Mouse (Mus musculus) neural tube, embryonic 11.5 days (tissue): Measurements from ENCODE around the gene Bmt2. TPM values are rescaled to one million over a fixed set of nuclear protein-coding genes. Genes with fewer than 3 reads are reported as not detected.

Source experiments
- ATAC-seq: fragments of 200-750 bp; cut with Nextera tagmentation; 2 replicates; pipeline ENCODE4 v1.8.0; 2017; ENCODE audit warnings: moderate number of reproducible peaks, mild to moderate bottlenecking, moderate TSS enrichment, moderate library complexity; ENCODE audit not compliant: insufficient read depth, low FRiP score, low TSS enrichment
- DNase-seq: peaks from one replicate; pipeline ENCODE4 v3.0.0-alpha.2; 2015; ENCODE audit warnings: low spot score
- H3K27ac ChIP-seq: fragments of 300-500 bp; sonication (generic); 2 replicates; pipeline ENCODE4 v1.5.1; 2014; ENCODE audit warnings: low read depth, mild to moderate bottlenecking, low read length
- H3K27me3 ChIP-seq: fragments of 300-500 bp; sonication (generic); 2 replicates; pipeline ENCODE4 v1.6.1; 2014; ENCODE audit warnings: mild to moderate bottlenecking, low read length, mixed read lengths; ENCODE audit not compliant: control insufficient read depth, insufficient read depth
- H3K36me3 ChIP-seq: fragments of 300-500 bp; sonication (generic); 2 replicates; pipeline ENCODE4 v1.6.1; 2014; ENCODE audit warnings: mild to moderate bottlenecking, low read length, moderate library complexity, mixed read lengths; ENCODE audit not compliant: control insufficient read depth, insufficient read depth
- H3K4me1 ChIP-seq: fragments of 300-500 bp; sonication (generic); 2 replicates; pipeline ENCODE4 v1.6.1; 2014; ENCODE audit warnings: low read length, mixed read lengths; ENCODE audit not compliant: control insufficient read depth, insufficient read depth
- H3K4me2 ChIP-seq: fragments of 300-500 bp; sonication (generic); 2 replicates; pipeline ENCODE4 v1.6.1; 2014; ENCODE audit warnings: low read depth, mild to moderate bottlenecking, moderate library complexity
- H3K4me3 ChIP-seq: fragments of 300-500 bp; sonication (generic); 2 replicates; pipeline ENCODE4 v1.5.1; 2014; ENCODE audit warnings: low read depth, low read length
- H3K9ac ChIP-seq: fragments of 300-500 bp; sonication (generic); 2 replicates; pipeline ENCODE4 v1.6.1; 2014; ENCODE audit warnings: mild to moderate bottlenecking, low read length
- H3K9me3 ChIP-seq: fragments of 300-500 bp; sonication (generic); 2 replicates; pipeline ENCODE4 v1.6.1; 2016; ENCODE audit warnings: low read length; ENCODE audit not compliant: control insufficient read depth
- WGBS: fragments of 180-500 bp; shearing (Covaris S2); extraction: QIAGEN DNeasy Blood & Tissue Kit; methylation state at CpG from one replicate; pipeline ENCODE4 v1.1.7; 2014; 5-methylcytosine and 5-hydroxymethylcytosine counted together
- polyA plus RNA-seq: library from polyadenylated mRNA; unstranded; fragments of >200 nt; fragmentation: Nextera tagmentation; extraction: Ambion mirVana; gene quantifications from 2 replicates; pipeline ENCODE4 v1.2.1, GENCODE M21; 2014

Bmt2 gene
- polyA plus RNA-seq, 1 experiment from 2014 or later, result 22.7 TPM

DNA sequence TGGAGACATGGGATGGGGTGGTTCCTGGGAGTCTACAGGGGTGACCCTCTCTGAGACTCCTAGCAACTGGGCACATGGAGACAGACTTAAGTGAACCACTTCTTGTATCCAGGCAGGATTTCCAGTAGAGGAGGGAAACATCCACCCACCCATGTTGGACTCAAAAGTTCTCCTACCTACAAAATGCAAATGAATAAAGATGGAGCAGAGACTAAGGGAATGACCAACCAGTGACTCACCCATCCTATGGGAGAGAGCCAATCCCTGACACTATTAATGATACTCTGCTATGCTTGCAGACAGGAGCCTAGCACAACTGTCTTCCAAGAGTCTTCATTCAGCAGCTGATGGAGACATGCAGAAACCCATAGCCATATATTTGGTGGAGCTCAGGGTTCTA is 29.5 kb downstream of the Bmt2 start:
- H3K4me3 ChIP-seq, result no peak overlapping the region
- no peaks in the 10 kb centered on the region for H3K27me3 ChIP-seq
- H3K9ac ChIP-seq, result no peak overlapping the region
- no peak overlapping the region for H3K4me2 ChIP-seq
- H3K27ac ChIP-seq, result no peak overlapping the region
- H3K4me1 ChIP-seq, result no peaks in the 10 kb centered on the region
- DNase-seq (no peak), ATAC-seq (no peak)
- no peaks in the 10 kb centered on the region for H3K9me3 ChIP-seq
- H3K36me3 ChIP-seq, result peaks cover 5% of the 10 kb centered on the region; the same call in 1 of the 2 replicates

DNA sequence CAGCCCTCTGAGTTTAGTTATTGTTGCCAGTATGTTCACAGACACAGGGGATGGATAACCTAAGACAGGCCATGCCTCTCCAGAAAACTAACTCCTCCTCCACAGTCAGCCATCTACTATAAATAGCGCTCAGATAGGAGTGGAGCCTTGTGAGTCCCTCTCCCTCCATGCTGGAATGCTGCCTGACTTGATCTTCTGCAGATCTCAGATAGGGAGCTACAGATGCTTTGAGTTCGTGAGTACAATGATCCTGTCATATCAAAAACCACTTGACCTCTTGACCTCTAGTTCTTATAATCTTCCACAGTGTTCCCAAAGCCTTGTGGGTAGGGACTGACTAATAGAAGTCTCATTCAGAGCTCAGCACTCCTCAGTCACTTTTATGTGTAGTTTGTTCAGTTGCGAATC is 41.2 kb downstream of the Bmt2 start:
- WGBS, result 87% methylated on average over 3 of the region's 3 CpGs
- DNase-seq (no peak), ATAC-seq (no peak)
- Histone ChIP-seq H3K36me3 (no peaks in the 10 kb centered on the region), H3K27ac (no peak overlapping the region), H3K27me3 (no peaks in the 10 kb centered on the region), H3K4me1 (no peaks in the 10 kb centered on the region), H3K4me2 (no peak overlapping the region), H3K9me3 (no peaks in the 10 kb centered on the region), H3K9ac (no peak overlapping the region), H3K4me3 (no peak overlapping the region)

DNA sequence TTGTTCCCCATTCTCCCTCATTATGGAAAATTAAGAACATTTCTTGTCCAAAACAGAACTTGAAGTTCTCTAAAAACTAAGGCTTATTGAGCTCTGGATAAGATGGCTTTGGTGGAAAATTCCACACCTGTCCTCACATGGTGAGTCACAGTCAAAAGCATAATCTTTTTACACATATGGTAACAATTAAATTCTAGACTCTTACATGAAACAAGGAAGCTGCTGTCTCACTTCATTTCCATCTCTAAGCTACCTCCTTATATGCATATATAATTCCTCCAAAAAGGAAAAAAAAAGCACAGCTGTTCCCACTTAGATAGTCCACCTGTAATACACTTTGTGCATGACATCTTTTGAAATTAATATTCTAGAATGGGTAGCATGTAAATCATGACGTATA is 45.2 kb downstream of the Bmt2 start:
- Histone ChIP-seq H3K4me3 (no peak overlapping the region), H3K36me3 (no peaks in the 10 kb centered on the region), H3K9ac (no peak overlapping the region), H3K27ac (no peak overlapping the region), H3K9me3 (no peaks in the 10 kb centered on the region), H3K27me3 (no peaks in the 10 kb centered on the region), H3K4me2 (no peak overlapping the region), H3K4me1 (no peaks in the 10 kb centered on the region)
- DNase-seq (no peak), ATAC-seq (no peak)
- 88% methylated on average over 1 of the region's 1 CpGs for WGBS

DNA sequence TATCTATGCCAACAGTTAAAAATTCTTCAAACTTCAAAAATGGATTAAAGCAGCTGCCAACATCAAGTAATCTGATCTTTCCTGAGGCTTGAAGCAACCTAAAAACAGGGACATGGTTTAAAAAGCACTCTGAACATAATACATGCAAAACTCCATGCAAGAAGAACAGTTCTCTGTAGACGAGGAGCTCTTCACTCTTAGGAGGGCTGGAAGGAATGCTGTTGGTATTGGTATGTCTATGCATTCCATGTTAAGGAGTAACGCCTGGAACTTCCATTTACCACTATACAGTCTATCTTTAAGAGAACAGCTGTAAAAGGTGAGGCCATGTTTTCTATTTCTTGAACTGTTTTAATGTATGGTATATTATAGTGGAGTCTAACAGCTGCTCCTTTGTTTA is 47.2 kb downstream of the Bmt2 start:
- H3K4me3 ChIP-seq, result no peak overlapping the region
- no peak overlapping the region for H3K4me2 ChIP-seq

DNA sequence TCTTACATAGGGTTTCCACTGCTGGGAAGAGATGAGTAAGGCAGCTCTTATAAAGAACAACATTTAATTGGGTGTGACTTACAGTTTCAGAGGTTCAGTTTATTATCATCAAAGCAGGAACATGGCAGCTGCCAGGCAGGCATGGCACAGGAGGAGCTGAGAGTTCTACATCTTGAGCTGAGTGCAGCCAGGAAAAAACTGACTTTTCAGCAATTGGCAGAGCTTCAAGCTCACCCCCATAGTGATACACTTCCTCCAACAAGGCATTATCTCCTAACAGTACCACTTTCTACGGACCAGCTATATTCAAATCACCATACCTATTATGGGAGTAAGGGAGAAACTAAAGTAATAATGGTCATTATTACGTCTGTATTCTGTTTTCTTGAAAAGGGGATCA is 58.1 kb downstream of the Bmt2 start:
- Histone ChIP-seq H3K9ac (no peak overlapping the region), H3K4me3 (no peak overlapping the region), H3K4me2 (no peak overlapping the region), H3K27ac (no peak overlapping the region), H3K36me3 (no peaks in the 10 kb centered on the region), H3K9me3 (no peaks in the 10 kb centered on the region), H3K27me3 (no peaks in the 10 kb centered on the region), H3K4me1 (no peaks in the 10 kb centered on the region)
- ATAC-seq, result no peak
- WGBS, result 84% methylated on average over 2 of the region's 2 CpGs
- DNase-seq, result no peak

More for the DNA sequence above, 47.2 kb downstream of the Bmt2 start:
- ATAC-seq, result no peak
- WGBS, result 80% methylated on average over 2 of the region's 2 CpGs
- H3K27ac ChIP-seq, result no peak overlapping the region
- H3K27me3 ChIP-seq, result no peaks in the 10 kb centered on the region
- no peaks in the 10 kb centered on the region for H3K36me3 ChIP-seq
- no peaks in the 10 kb centered on the region for H3K4me1 ChIP-seq
- no peak for DNase-seq
- H3K9me3 ChIP-seq, result no peaks in the 10 kb centered on the region
- no peak overlapping the region for H3K9ac ChIP-seq

DNA sequence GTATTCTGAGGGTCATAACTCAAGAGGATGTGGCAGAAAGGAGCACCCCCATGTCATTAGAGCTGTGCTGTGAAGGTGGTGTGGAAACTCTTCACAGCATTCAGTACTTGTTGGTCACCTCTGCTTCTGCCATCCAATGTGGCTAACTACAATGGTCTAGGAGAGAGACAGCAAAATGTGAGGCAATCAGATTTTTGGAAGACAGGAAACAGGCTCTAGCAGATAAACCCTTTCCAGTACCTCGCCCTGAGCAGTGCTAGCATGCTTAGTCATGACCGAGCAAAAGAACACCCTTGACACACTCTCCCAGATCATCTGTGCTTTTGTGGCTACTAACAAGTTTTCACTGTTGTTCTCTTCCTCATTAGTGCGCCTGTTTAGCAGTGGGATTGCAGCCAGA is 60.7 kb downstream of the Bmt2 start:
- H3K9me3 ChIP-seq, result no peaks in the 10 kb centered on the region
- no peaks in the 10 kb centered on the region for H3K4me1 ChIP-seq
- H3K4me2 ChIP-seq, result no peak overlapping the region
- H3K9ac ChIP-seq, result no peak overlapping the region
- H3K27me3 ChIP-seq, result no peaks in the 10 kb centered on the region
- DNase-seq (no peak), ATAC-seq (no peak)
- no peak overlapping the region for H3K4me3 ChIP-seq
- no peak overlapping the region for H3K27ac ChIP-seq
- 84% methylated on average over 3 of the region's 3 CpGs for WGBS
- H3K36me3 ChIP-seq, result no peaks in the 10 kb centered on the region

DNA sequence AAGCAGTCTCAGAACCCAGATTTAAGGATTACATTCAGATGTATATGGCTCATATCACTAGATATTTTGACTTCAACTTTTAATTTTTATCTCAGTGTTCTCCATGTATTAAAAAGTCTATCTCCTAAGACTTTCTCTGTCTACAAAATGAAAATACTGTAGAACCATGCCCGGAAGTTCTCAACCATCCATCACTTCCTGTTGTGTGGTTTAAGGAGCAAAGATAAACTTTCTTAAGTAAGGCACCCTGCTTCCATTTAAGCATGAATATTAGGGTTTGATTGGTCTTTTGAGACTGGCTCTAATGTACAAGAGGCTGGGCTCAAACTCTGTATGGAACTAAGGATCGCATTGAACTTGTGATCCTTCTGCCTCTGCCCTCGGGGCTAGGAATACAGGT is 63.2 kb downstream of the Bmt2 start:
- no peaks in the 10 kb centered on the region for H3K36me3 ChIP-seq
- no peaks in the 10 kb centered on the region for H3K27me3 ChIP-seq
- H3K9me3 ChIP-seq, result no peaks in the 10 kb centered on the region
- DNase-seq (no peak), ATAC-seq (no peak)
- no peaks in the 10 kb centered on the region for H3K4me1 ChIP-seq
- no peak overlapping the region for H3K27ac ChIP-seq
- no peak overlapping the region for H3K9ac ChIP-seq
- no peak overlapping the region for H3K4me2 ChIP-seq
- 89% methylated on average over 3 of the region's 3 CpGs for WGBS
- H3K4me3 ChIP-seq, result no peak overlapping the region

DNA sequence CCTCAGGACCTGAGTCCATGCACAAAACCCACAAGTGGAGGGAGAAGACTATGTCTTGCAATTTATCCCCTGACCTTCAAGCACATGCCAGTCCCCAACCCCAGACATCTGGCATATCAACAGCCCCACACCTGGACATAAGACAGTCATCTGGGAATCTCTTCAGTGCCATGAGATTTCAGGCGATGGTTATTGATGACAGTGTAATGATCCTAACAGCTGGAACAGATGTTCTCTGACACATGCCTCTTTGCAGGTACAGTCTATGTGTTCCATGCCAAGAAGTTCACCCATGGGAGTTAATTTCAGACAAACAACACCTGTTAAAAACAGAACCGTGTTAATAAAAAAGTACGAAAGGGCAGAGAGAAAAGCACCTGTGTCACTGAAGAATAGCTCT is 64.1 kb downstream of the Bmt2 start:
- 69% methylated on average over 3 of the region's 3 CpGs for WGBS

DNA sequence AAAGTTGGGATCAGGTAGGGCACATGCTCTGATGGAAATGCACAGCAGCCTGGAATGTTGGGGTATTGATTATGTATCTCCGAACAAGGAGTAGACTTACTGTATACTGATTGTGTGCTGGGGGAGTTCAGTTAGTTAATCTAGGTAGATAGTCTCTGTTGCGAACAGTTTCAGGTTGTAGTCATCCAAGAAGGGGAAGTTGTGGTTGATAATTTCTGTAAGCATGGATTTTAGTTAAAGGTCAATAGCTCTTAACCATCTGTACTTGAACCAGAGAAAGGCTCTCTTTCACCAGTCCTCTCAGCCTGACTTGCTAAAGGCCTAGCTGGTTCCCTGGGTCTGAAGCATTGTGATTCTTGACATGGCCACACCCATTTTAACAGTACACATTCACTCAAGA is 66.9 kb downstream of the Bmt2 start:
- no peak overlapping the region for H3K27ac ChIP-seq
- no peaks in the 10 kb centered on the region for H3K9me3 ChIP-seq
- ATAC-seq, result no peak
- 94% methylated on average over 2 of the region's 2 CpGs for WGBS
- DNase-seq, result no peak
- no peaks in the 10 kb centered on the region for H3K27me3 ChIP-seq
- no peak overlapping the region for H3K4me3 ChIP-seq
- no peak overlapping the region for H3K4me2 ChIP-seq
- no peak overlapping the region for H3K9ac ChIP-seq
- H3K4me1 ChIP-seq, result no peaks in the 10 kb centered on the region; the same call in 1 of the 2 replicates
- H3K36me3 ChIP-seq, result no peaks in the 10 kb centered on the region

More for the DNA sequence above, 64.1 kb downstream of the Bmt2 start:
- ATAC-seq, result no peak
- Histone ChIP-seq H3K4me3 (no peak overlapping the region), H3K27me3 (no peaks in the 10 kb centered on the region), H3K27ac (no peak overlapping the region), H3K4me1 (no peaks in the 10 kb centered on the region), H3K9ac (no peak overlapping the region), H3K9me3 (no peaks in the 10 kb centered on the region), H3K4me2 (no peak overlapping the region), H3K36me3 (no peaks in the 10 kb centered on the region)
- DNase-seq, result no peak
